Comparison of ENCODE assay signal across 8 mouse cellular contexts in the genomic region with DNA sequence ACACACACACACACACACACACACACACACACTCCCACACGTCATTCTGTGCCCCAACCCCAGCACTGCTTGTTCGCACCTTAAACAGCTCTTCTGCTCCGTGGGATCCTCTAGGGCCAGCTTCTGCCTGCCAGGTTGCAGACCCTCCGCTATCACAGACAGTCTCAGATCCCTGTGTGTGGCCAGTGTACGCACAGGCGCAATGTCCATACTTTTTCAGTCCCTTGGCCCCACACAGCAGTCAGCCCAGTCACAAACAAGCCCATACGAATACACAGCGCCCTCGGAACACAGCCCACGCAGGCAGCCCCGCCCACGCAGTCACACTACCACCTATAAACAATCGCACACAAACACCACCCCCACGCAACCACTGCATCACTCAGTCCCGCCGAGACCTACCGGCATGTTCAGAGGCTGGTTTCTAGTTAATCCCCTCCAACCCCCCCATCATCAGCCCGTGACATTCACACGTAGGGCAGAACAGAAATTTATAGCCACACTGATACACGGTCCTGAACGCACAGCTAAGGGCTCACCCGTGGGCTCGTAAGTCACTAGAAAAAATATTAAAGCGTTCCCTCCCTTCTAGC. TPM values are rescaled to one million over a fixed set of nuclear protein-coding genes. Genes with fewer than 3 reads are reported as not detected.
A peak's percentile ranks its signal among the peaks of the same experiment; 100 is the strongest.
DNase-seq lines count a peak whose midpoint lies in the region; ATAC-seq and TF ChIP-seq lines count a peak whose summit lies in the region.

No protein-coding gene starts in this region.

- H3K9me3 ChIP-seq in kidney, postnatal 0 days (replicated peaks; ENCODE audit: low read length), result no peaks in the 10 kb centered on the region
- H3K9me3 ChIP-seq in forebrain, postnatal 0 days (ENCODE audit: low read length), result no peaks in the 10 kb centered on the region
- no peaks in the 10 kb centered on the region for H3K9me3 ChIP-seq in stomach, embryonic 14.5 days (ENCODE audit: control insufficient read depth, low read depth, low read length)

- TF ChIP-seq CTCF in kidney, postnatal 0 days (IDR thresholded peaks at IDR 0.05; ENCODE audit: low read depth), result no peak
- TF ChIP-seq CTCF in forebrain, postnatal 0 days (IDR thresholded peaks at IDR 0.05; ENCODE audit: low read depth), result no peak
- no peak for TF ChIP-seq CTCF in layer of hippocampus, adult 2 months (conservative IDR thresholded peaks at IDR 0.05)

- H3K9ac ChIP-seq in kidney, postnatal 0 days (ENCODE audit: low read depth, low read length), result peak overlapping the region; percentile 61
- H3K9ac ChIP-seq in forebrain, postnatal 0 days, result peak overlapping the region; percentile 73
- H3K9ac ChIP-seq in stomach, embryonic 14.5 days (replicated peaks; ENCODE audit: low read depth, low read length), result peak overlapping the region; percentile 55

- 0 out of 2 replicates have a peak overlapping the region, but pooled peaks have one; percentile 25 for H3K27ac ChIP-seq in kidney, postnatal 0 days
- peak overlapping the region; percentile 93 for H3K27ac ChIP-seq in forebrain, postnatal 0 days (ENCODE audit: low read depth, low read length)
- peak overlapping the region; percentile 94 for H3K27ac ChIP-seq in layer of hippocampus, adult 2 months
- H3K27ac ChIP-seq in stomach, embryonic 14.5 days (ENCODE audit: low read length), result peak overlapping the region; percentile 90

- peaks cover 23% of the 10 kb centered on the region for H3K4me1 ChIP-seq in kidney, postnatal 0 days (replicated peaks; ENCODE audit: insufficient read depth, low read length)
- H3K4me1 ChIP-seq in forebrain, postnatal 0 days (ENCODE audit: insufficient read depth), result peaks cover 23% of the 10 kb centered on the region
- peaks cover 22% of the 10 kb centered on the region for H3K4me1 ChIP-seq in stomach, embryonic 14.5 days (ENCODE audit: control insufficient read depth, insufficient read depth, low read length)

- peak; percentile 63 for DNase-seq in kidney, postnatal 0 days (ENCODE audit: low spot score)
- DNase-seq in kidney, adult 18-20 months, result no peak
- peak; percentile 62 for DNase-seq in cerebellum, adult 11-12 months
- DNase-seq in forebrain, postnatal 0 days, result no peak
- peak; percentile 37 to 48 for DNase-seq in layer of hippocampus, adult 2 months (ENCODE audit: low spot score in 2 of 2)
- peak; percentile 40 for DNase-seq in lung, postnatal 10 days
- no peak for DNase-seq in spleen, postnatal 4 days (ENCODE audit: low spot score in 2 of 2)

- H3K36me3 ChIP-seq in kidney, postnatal 0 days (ENCODE audit: insufficient read depth, low read length), result no peaks in the 10 kb centered on the region
- 0 out of 2 replicates have a peak, but pooled peaks cover under 1% of the 10 kb centered on the region for H3K36me3 ChIP-seq in forebrain, postnatal 0 days (ENCODE audit: insufficient read depth)
- no peaks in the 10 kb centered on the region for H3K36me3 ChIP-seq in stomach, embryonic 14.5 days (ENCODE audit: control insufficient read depth, insufficient read depth, low read length)

- H3K4me3 ChIP-seq in kidney, postnatal 0 days (replicated peaks; ENCODE audit: low read depth, low read length), result peak overlapping the region; percentile 59
- H3K4me3 ChIP-seq in forebrain, postnatal 0 days (ENCODE audit: low read depth, low read length), result peak overlapping the region; percentile 74
- H3K4me3 ChIP-seq in layer of hippocampus, adult 2 months, result peak overlapping the region; percentile 72
- H3K4me3 ChIP-seq in stomach, embryonic 14.5 days (ENCODE audit: low read depth, low read length), result peak overlapping the region; percentile 62

- H3K4me2 ChIP-seq in kidney, postnatal 0 days (ENCODE audit: low read length), result peak overlapping the region; percentile 98
- H3K4me2 ChIP-seq in forebrain, postnatal 0 days (ENCODE audit: low read depth), result peak overlapping the region; percentile 85
- H3K4me2 ChIP-seq in stomach, embryonic 14.5 days (replicated peaks; ENCODE audit: low read depth, low read length), result peak overlapping the region; percentile 96

- H3K27me3 ChIP-seq in kidney, postnatal 0 days (ENCODE audit: insufficient read depth, low read length), result no peaks in the 10 kb centered on the region
- no peaks in the 10 kb centered on the region for H3K27me3 ChIP-seq in forebrain, postnatal 0 days (ENCODE audit: insufficient read depth, low read length)
- H3K27me3 ChIP-seq in stomach, embryonic 14.5 days (ENCODE audit: control insufficient read depth, insufficient read depth, low read length), result no peaks in the 10 kb centered on the region

- whole genome bisulfite sequencing in kidney, postnatal 0 days, result 6% methylated on average over 24 of the region's 24 CpGs
- 1% methylated on average over 24 of the region's 24 CpGs for WGBS in forebrain, postnatal 0 days
- 3% methylated on average over 24 of the region's 24 CpGs for WGBS in stomach, embryonic 14.5 days

- ATAC-seq in kidney, postnatal 0 days (replicated peaks; ENCODE audit: low FRiP score, low read depth), result peak; percentile 56
- ATAC-seq in forebrain, postnatal 0 days, result peak; percentile 47
- peak; percentile 39; the same call in 1 of the 2 replicates for ATAC-seq in stomach, embryonic 14.5 days (ENCODE audit: insufficient number of reproducible peaks, insufficient read depth, low FRiP score, low read depth)

RNA-seq across cellular contexts. Expression of gene Rai1, which starts 34.4 kb away (rescaled TPM):
- 14.6 and 15.2 TPM in 2 replicates for polyA plus RNA-seq in kidney, postnatal 0 days (2015; fragmentation: Nextera tagmentation; extraction: Ambion mirVana)
- total RNA-seq in forebrain, postnatal 0 days (2014; rRNA removed), result 50.9 and 60.7 TPM in 2 replicates
- polyA plus RNA-seq in forebrain, postnatal 0 days (2015; fragmentation: Nextera tagmentation; extraction: Ambion mirVana), result 16.6 and 21.2 TPM in 2 replicates
- 10 to 100 TPM; 78.1 to 89.7 TPM for total RNA-seq in layer of hippocampus, adult 2 months (2021)
- polyA plus RNA-seq in stomach, embryonic 14.5 days (2014; fragmentation: Nextera tagmentation; extraction: Ambion mirVana), result 29.1 and 30.6 TPM in 2 replicates

Comparison
In these comparisons a context has a peak if more than half of its experiments do, and no peak if none do; other contexts are left out.
1. DNase-seq: peak in kidney, postnatal 0 days (single experiment), cerebellum, adult 11-12 months (single experiment), layer of hippocampus, adult 2 months (2 of 2) and lung, postnatal 10 days (single experiment); none in kidney, adult 18-20 months (single experiment), forebrain, postnatal 0 days (single experiment) and spleen, postnatal 4 days (0 of 2).
2. H3K27ac ChIP-seq: peak in every context shown above with its lines; median percentile 94 in layer of hippocampus, adult 2 months; 93 in forebrain, postnatal 0 days; 90 in stomach, embryonic 14.5 days; 25 in kidney, postnatal 0 days.
3. Peak in every context shown above with its lines, with median percentiles within 50 percentile points of each other: ATAC-seq, H3K4me2 ChIP-seq, H3K4me3 ChIP-seq and H3K9ac ChIP-seq.